Comparison of ENCODE assay signal across 31 mouse cellular contexts in the genomic region with DNA sequence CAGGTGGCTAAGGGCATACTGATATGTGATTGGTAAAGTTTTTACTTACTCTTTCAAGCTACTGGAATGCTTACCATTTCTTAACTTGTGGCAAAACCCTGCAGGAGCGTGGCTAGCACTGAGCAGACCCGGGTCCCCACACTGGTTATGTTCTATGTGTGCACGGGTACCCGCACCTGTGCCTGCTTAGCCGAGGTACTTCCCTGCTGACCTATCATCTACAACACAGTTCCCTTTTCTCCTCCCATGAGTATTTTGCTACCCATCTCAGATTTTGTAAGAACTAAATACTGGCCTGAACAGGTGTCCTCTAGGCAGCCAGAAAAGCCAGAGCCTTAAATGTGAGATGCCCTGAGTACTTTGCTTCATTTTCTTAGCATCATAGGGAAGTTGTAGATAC.
"Had no signal": no experiment of that assay in that cellular context is flagged by ENCODE, and none has a peak within 500 bp of the region (broad histone marks: within the 10 kb centered on the region; RNA-seq: fewer than 3 reads in every experiment).

No protein-coding gene starts in this region.

- H3K27me3 ChIP-seq: limb, embryonic 12.5 days; limb, embryonic 13.5 days; limb, embryonic 15.5 days; liver, embryonic 12.5 days; liver, embryonic 13.5 days; liver, embryonic 15.5 days; lung, embryonic 15.5 days; megakaryocyte, embryonic 14.5 days; midbrain, embryonic 12.5 days; midbrain, embryonic 13.5 days; midbrain, embryonic 15.5 days had no signal

- DNase-seq: left cerebral cortex, postnatal 4 days; liver; liver, embryonic 13.5 days; liver, postnatal 0 days; lung, adult 18-20 months; lung, adult 2 months; lung, embryonic 14.5 days; lung, postnatal 10 days; lung, postnatal 14 days; lung, postnatal 36 days; lung, postnatal 4 days; midbrain, embryonic 14.5 days had no signal

- H3K4me1 ChIP-seq: liver, embryonic 12.5 days; liver, embryonic 13.5 days; liver, embryonic 15.5 days; lung, embryonic 15.5 days; midbrain, embryonic 10.5 days; midbrain, embryonic 12.5 days; midbrain, embryonic 13.5 days; midbrain, embryonic 15.5 days had no signal

- H3K9ac ChIP-seq: limb, embryonic 12.5 days; limb, embryonic 13.5 days; limb, embryonic 15.5 days; liver, embryonic 12.5 days; liver, embryonic 13.5 days; liver, embryonic 14.5 days; liver, embryonic 15.5 days; liver, postnatal 0 days; lung, embryonic 14.5 days; lung, embryonic 15.5 days; midbrain, embryonic 12.5 days; midbrain, embryonic 13.5 days; midbrain, embryonic 15.5 days had no signal

- H3K4me2 ChIP-seq: limb, embryonic 12.5 days; limb, embryonic 13.5 days; limb, embryonic 15.5 days; liver, embryonic 11.5 days; liver, embryonic 12.5 days; liver, embryonic 13.5 days; liver, embryonic 15.5 days; lung, embryonic 14.5 days; lung, embryonic 15.5 days; midbrain, embryonic 11.5 days; midbrain, embryonic 12.5 days; midbrain, embryonic 13.5 days; midbrain, embryonic 15.5 days had no signal

- H3K4me3 ChIP-seq: limb, embryonic 10.5 days; limb, embryonic 12.5 days; limb, embryonic 13.5 days; limb, embryonic 15.5 days; liver, embryonic 12.5 days; liver, embryonic 13.5 days; liver, embryonic 15.5 days; lung, embryonic 15.5 days; megakaryocyte, embryonic 14.5 days; midbrain, embryonic 10.5 days; midbrain, embryonic 12.5 days; midbrain, embryonic 13.5 days; midbrain, embryonic 15.5 days; myocyte had no signal

- H3K9me3 ChIP-seq: limb, embryonic 10.5 days; limb, embryonic 12.5 days; limb, embryonic 13.5 days; limb, embryonic 15.5 days; liver, embryonic 12.5 days; liver, embryonic 13.5 days; liver, embryonic 15.5 days; lung, embryonic 15.5 days; megakaryocyte, embryonic 14.5 days; midbrain, embryonic 10.5 days; midbrain, embryonic 12.5 days; midbrain, embryonic 13.5 days; midbrain, embryonic 15.5 days had no signal

- H3K36me3 ChIP-seq: limb, embryonic 10.5 days; liver, embryonic 12.5 days; liver, embryonic 13.5 days; liver, embryonic 15.5 days; lung, embryonic 15.5 days; midbrain, embryonic 10.5 days; midbrain, embryonic 12.5 days; midbrain, embryonic 13.5 days; midbrain, embryonic 15.5 days had no signal

- ATAC-seq: liver, embryonic 12.5 days; liver, postnatal 0 days; lung, postnatal 0 days; midbrain, embryonic 13.5 days; midbrain, embryonic 15.5 days; midbrain, embryonic 16.5 days had no signal

- H3K27ac ChIP-seq: limb, embryonic 10.5 days; limb, embryonic 12.5 days; limb, embryonic 13.5 days; limb, embryonic 15.5 days; liver, embryonic 12.5 days; liver, embryonic 13.5 days; liver, embryonic 14.5 days; liver, embryonic 15.5 days; lung, embryonic 15.5 days; macrophage; midbrain, embryonic 10.5 days; midbrain, embryonic 12.5 days; midbrain, embryonic 13.5 days; midbrain, embryonic 15.5 days had no signal
